ENCODE assay signal across 1 mouse cellular context in the genomic region with DNA sequence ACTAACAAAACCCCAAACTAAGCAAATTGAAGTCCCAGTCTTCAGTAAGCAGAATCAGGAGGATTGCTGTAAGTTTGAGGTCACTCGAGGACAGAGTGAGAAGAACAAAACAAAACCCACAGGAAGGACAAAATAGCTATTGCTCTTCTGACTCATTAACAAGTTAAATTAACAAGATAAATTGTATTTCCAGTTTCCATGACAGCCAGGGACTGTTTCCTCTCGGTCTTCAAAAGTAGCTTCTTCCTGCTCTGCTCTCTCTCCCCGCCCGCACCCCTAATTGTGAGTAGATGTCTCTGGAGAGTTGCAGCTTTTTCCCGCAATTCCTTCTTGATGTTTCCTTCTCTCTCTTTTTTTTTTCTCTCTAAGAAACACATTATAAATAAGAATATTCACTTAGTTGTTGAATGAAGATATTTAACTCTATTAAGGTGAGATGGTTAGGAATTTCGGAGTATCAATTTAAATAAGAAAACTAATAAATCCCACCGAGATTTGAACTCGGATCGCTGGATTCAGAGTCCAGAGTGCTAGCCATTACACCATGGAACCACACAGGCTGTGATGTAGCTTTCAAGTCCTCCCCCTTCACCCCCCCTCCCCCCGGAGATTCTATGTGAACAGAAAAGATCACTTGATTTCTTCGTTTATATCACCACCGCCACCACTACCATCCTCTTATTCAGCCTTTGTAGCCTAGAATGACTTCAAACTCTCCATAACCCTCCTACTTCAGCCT.
TF ChIP-seq lines count a peak whose summit lies in the region.

No protein-coding gene starts in this region.

TF ChIP-seq in ES-E14, 5 proteins besides CTCF, POLR2A, EP300 and RAD21:
- TF ChIP-seq MAFK (IDR thresholded peaks at IDR 0.05; ENCODE audit: insufficient read depth, low read depth, low read length) (peak; percentile 56; the same call in 1 of the 2 replicates), ZC3H11A (IDR thresholded peaks at IDR 0.05; ENCODE audit: borderline replicate concordance, low read depth, low read length) (no peak), ZNF384 (IDR thresholded peaks at IDR 0.05; ENCODE audit: low read depth, low read length) (no peak)
